Mouse (Mus musculus) heart, postnatal 10 days (tissue): Measurements from ENCODE around the gene Schip1. TPM values are rescaled to one million over a fixed set of nuclear protein-coding genes. Genes with fewer than 3 reads are reported as not detected.
A peak's percentile ranks its signal among the peaks of the same experiment; 100 is the strongest.

Experiments used
- DNase-seq, 2 experiments: peaks; one replicate each; pipeline ENCODE4 v3.0.0; 2021
- intact Hi-C: fragments of 180-260 bp; cut with DNase I; formaldehyde crosslinking; loops from one replicate; pipeline ENCODE4 v1.15.1; 2025
- total RNA-seq, 2 experiments: library from RNA; stranded (reverse); gene quantifications; 2 replicates each; pipeline ENCODE4 v1.2.3; 2021

Schip1 gene
- total RNA-seq, 2 experiments from 2014 or later: 170 to 173 TPM

DNA sequence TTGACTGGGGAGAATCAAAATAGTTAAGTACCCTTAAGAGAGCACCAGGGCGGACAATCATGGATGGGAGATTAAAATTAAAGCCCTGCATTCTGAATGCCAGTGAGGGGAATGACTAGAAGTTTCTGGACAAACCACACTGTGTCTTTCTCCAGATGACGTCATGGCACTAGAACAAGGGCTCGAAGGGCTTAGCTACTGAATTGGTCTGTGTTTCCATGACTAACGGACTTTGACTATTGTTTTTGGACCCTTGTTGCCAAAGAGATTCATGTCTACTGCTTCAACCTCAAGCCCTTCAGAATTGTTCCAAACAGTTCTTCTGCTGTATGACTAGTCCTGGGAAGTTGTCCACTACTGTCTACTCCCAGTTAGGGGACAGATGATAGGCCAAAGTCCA, 467.3 kb downstream of the Schip1 start:
- DNase-seq: no peak
- intact Hi-C loops: loop anchor here (2.0 kb wide), 1 partner anchor 15 kb away; no protein-coding TSS in a partner anchor

GRCm38 (mm10) chr3:68534571-68535051, 470.0 kb downstream of the Schip1 start:
- intact Hi-C loops: loop anchor here (2.0 kb wide), 1 partner anchor 40 kb away; no protein-coding TSS in a partner anchor
- peak; percentile 74 to 76 for DNase-seq

DNA sequence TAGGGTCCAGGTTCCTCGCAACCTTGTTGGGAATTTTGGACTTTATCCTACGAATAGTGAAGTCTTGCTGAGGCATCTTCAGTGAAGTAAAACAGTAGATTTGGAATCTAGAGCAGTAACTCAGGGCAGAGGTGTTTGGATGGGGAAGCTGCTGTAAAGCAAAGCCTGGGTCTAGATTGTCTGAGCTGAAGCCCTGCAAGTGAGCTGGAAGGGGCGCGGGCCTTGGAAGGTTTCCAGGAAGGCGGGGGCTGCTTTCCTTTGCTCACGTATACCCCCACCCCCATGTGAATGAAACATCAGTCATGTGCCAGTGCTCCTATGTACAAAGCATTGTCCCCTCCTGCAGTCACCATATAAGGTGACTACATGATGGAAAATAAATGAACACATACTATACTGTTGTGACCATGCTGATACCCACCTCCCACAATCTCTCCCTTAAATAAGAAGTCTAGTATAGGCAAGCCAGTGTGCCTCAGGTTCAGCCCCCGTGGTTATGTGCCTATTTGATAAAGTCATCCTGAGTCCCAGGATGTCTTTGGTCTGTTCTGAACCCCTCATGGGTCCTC, 470.6 kb downstream of the Schip1 start:
- DNase-seq: no peak

DNA sequence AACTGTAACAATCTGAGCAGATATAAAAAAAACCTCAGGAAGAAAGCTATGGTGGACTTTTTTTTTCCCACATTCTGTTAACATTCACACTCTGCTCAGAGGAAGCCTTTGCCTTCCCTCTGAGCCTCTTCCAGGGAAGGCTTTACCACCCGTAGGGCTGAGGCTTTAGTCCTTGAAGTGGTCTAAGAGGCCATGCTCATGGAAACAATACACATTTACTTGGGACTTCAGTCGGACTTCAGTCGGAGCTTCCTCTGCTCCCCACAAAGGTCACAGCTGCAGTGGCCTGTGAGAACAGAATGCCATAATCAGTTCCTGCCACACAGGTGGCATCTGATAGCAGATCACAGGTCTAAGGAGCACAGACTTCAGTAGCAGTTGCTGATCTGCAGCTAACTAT, 471.5 kb downstream of the Schip1 start:
- no peak for DNase-seq
- intact Hi-C loops: no loop called here

More for the DNA sequence above, 470.6 kb downstream of the Schip1 start:
- intact Hi-C loops: loop anchor here (2.0 kb wide), 1 partner anchor 40 kb away; no protein-coding TSS in a partner anchor

GRCm38 (mm10) chr3:68541688-68542087, 477.1 kb downstream of the Schip1 start:
- intact Hi-C loops: loop anchor here (1.0 to 10.0 kb wide), 4 partner anchors 72 to 485 kb away; no protein-coding TSS in a partner anchor

GRCm38 (mm10) chr3:68542944-68543501, 478.4 kb downstream of the Schip1 start:
- intact Hi-C loops: loop anchor here (1.0 to 10.0 kb wide), 4 partner anchors 48 to 486 kb away; no protein-coding TSS in a partner anchor
- DNase-seq: peak; percentile 75 to 76

More at GRCm38 (mm10) chr3:68541688-68542087, 477.1 kb downstream of the Schip1 start:
- no peak for DNase-seq

DNA sequence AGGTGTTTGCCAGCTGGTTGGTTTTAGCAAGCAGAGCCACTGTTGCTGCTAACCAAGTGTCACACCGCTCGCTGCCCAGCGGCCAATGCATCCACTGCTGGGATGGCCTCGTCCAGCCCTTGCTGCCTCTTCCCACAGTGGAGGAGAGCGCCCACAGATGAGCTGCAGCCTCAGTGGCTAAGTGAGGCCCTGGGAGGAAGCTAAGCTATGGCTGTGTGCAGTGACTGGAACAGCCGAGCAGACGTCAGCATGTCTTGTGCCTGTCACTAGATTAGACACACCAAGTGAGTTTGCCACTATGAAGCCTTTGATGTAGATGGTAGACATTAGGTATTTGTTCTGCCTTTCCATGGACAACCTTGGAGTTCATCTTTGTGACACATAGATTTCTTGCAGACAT, 480.2 kb downstream of the Schip1 start:
- intact Hi-C loops: loop anchor here (10.0 kb wide), 2 partner anchors 200 to 270 kb away; no protein-coding TSS in a partner anchor
- DNase-seq: no peak

DNA sequence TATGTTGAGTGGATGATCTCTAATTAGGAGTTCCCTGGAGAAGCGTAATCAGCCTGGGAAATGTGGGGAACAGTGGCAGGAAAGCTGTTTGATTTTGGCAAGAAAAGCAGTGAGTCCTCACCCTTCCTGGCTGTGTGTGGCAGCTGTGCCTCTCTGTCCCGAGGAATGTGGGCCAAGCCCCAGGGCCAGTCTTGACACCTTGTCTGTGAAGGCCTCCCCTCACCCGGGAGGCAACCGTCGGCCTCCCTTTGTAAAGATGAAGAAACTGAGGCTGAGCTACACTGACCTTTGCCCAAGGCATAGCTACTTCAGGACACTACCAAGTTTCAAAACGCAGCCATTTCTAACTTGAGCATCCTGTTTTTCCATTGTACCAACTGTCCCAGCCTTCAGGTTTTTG, 481.3 kb downstream of the Schip1 start:
- DNase-seq: no peak
- intact Hi-C loops: loop anchor here (10.0 kb wide), 2 partner anchors 201 to 271 kb away; no protein-coding TSS in a partner anchor

DNA sequence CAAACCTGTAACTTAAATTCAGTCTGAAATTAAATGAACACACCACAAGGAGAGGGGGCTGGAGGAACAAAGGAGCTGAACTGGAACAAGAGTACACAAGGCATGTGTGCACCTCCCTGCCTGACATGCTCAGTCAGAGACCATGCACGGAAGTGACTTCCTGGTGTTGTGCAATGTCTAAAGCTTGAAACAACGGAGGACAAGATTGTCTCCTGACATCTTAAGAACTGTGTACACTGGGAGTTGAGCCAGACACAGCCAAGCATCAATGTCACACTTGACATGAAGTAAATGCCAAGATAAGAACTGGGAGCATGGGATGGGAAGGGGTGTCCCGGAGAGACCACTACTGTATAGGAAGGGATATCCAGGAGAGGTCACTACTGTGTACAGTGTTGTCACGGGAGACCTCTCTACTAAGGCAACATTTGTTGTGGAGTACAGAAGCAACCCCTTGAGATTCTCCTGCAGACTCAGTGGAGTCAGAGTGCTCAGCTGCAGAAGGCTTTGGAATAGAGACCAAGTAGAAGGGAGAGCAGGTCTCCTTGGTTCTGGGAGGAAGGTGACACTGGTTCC, 490.6 kb downstream of the Schip1 start:
- intact Hi-C loops: no loop called here

DNA sequence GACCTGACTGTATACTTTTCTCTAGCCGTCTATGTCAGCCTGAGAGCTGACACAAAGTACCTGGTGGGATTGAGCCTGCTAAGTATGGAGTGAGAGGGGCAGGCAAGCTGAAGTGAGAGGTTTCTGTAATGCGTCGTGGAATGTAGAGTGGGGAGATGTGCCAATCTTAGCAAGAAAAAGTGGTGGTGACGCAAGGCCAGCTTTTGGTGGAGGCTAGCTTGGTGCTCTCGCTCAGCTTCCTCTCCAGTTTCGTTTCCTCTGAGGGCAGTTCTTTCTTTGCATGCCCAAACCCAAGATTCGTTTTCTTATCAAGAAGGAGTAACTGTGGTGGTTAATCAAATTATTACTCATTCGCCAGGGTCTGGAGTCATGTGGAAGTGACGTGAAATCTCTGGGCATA, 492.3 kb downstream of the Schip1 start:
- DNase-seq: no peak
- intact Hi-C loops: no loop called here

More for the DNA sequence above, 490.6 kb downstream of the Schip1 start:
- DNase-seq: no peak

GRCm38 (mm10) chr3:68558744-68559143, 494.1 kb downstream of the Schip1 start:
- no peak for DNase-seq
- intact Hi-C loops: no loop called here

GRCm38 (mm10) chr3:68560057-68560456, 495.5 kb downstream of the Schip1 start:
- peak; percentile 84 to 88 for DNase-seq
- intact Hi-C loops: loop anchor here (5.0 to 10.0 kb wide), 2 partner anchors 52 to 145 kb away; no protein-coding TSS in a partner anchor

DNA sequence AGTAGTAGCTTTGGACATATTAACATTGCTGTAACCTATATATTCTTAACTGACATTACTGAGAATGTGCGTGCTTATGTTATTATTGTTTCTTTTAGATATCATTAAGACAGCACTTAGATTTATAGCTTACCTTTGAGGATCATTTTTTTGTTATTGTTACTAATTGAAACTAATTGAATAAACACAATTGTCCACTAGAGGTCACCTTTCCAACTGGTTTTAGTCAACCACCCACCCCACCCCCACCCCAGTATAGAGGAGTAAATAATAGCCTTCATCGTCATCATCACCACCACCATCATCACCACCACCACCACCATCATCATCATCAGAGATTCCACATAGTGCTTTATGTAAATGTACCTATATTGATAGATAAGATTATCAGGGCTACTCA, 498.2 kb downstream of the Schip1 start:
- no peak for DNase-seq
- intact Hi-C loops: loop anchor here (2.0 to 10.0 kb wide), 3 partner anchors 20 to 142 kb away; no protein-coding TSS in a partner anchor

GRCm38 (mm10) chr3:68563922-68564321, 499.3 kb downstream of the Schip1 start:
- intact Hi-C loops: loop anchor here (2.0 to 10.0 kb wide), 3 partner anchors 19 to 141 kb away; no protein-coding TSS in a partner anchor

DNA sequence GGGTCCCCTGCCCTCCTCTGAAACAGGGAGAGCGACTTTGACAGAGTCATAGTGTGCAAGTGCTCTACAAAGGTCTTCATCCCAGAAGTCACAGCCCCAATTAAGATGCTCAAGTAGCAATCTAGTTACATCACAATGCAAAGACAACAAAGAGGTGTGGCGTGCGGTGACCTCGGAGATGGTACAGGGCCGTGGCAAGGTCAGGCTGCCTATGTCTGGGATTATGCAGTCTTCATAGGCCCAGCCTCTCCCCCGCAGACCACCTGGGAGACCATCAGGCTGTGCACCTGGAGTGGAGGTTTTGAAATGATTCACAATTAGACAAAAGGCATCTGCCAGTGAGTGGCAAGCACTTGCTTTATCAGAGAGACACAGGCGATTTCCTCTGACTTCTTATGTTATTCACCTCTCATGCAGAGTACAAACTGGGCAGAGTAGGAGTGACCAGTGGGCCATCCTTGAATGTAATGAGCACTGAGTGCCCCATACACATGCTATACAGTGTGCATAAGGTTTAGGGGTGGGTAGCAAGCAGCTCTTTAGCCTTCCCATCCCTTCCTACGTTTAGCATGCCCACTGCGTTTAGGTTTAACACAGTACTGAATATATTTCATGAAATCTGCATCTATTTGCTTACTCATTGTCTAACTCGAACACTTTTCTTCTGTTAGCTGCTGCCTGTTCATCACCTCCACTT, 500.5 kb downstream of the Schip1 start:
- intact Hi-C loops: loop anchor here (5.0 to 10.0 kb wide), 2 partner anchors 47 to 140 kb away; no protein-coding TSS in a partner anchor
- no peak for DNase-seq

More at GRCm38 (mm10) chr3:68563922-68564321, 499.3 kb downstream of the Schip1 start:
- peak; percentile 54 to 64 for DNase-seq

- intact Hi-C loops: loop anchor here (10.0 kb wide), 1 partner anchor 139 kb away; no protein-coding TSS in a partner anchor
- no peak for DNase-seq
Measured at GRCm38 (mm10) chr3:68565675-68566055, 501.1 kb downstream of the Schip1 start.

- DNase-seq: no peak
- intact Hi-C loops: loop anchor here (10.0 kb wide), 1 partner anchor 137 kb away; no protein-coding TSS in a partner anchor
Measured at GRCm38 (mm10) chr3:68567581-68567980, 503.0 kb downstream of the Schip1 start.

GRCm38 (mm10) chr3:68568149-68568548, 503.5 kb downstream of the Schip1 start:
- DNase-seq: no peak
- intact Hi-C loops: loop anchor here (10.0 kb wide), 1 partner anchor 137 kb away; no protein-coding TSS in a partner anchor

GRCm38 (mm10) chr3:68568716-68569115, 504.1 kb downstream of the Schip1 start:
- DNase-seq: no peak
- intact Hi-C loops: loop anchor here (10.0 kb wide), 1 partner anchor 136 kb away; no protein-coding TSS in a partner anchor

GRCm38 (mm10) chr3:68570319-68570718, 505.7 kb downstream of the Schip1 start:
- intact Hi-C loops: no loop called here
- DNase-seq: no peak
